Mouse (Mus musculus) telencephalon, adult 2 months (tissue): ENCODE results near the gene E2f4.

Experiments used
- DNase-seq: peaks from one replicate; pipeline ENCODE4 v3.0.0-alpha.2; 2011; ENCODE audit warnings: low read depth, low spot score

Gene E2f4

DNA sequence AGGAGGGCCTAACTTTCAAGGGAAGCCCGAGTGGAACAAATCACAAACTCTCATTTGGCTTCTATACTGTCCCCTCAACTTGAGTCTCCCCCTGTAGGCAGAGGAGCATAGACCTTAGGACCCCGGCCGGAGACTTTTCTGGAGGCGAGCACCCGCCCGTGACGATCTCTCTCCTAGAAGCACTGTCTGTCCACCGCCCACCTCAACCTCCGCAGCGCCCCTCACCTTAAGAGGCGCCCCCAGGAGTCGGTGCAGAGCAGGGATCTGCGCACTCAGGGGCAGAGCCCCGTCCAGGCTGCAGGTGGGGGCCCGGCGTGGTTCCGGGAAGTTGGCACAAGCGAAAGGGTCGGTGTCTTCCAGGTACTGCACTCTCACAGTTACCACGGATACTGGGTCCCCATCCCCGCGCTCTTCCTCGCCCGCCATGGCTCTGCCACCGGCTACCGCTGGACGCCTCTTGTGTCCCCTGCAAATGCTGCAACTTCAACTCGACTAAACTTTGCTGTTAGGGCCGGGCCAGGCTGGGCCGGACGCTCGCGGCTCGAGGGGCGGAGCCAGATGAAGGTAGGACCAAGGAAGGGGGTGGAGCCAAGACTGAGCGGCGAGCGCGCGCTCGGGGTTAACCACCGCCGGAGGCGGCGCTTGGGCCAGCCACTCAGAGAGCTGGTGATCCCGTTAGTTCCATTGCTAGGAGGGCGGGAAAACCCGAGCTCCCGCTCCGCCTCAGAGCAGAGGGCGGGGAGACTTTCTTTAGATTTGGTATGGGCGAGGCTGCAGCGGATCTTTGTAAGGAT is 50.2 kb downstream of the E2f4 start, which contains the start of gene Fhod1:
Gene Fhod1 (minus strand): TSS at position 526 of the 794 bp plus-strand sequence.
- peak; percentile 78 for DNase-seq

GRCm38 (mm10) chr8:105348450-105349095 is 51.1 kb downstream of the E2f4 start, which contains the start of gene Slc9a5:
Slc9a5 (plus strand) TSS chr8:105348843.
- DNase-seq, result no peak

GRCm38 (mm10) chr8:105349096-105349771 is 51.8 kb downstream of the E2f4 start:
- no peak for DNase-seq

DNA sequence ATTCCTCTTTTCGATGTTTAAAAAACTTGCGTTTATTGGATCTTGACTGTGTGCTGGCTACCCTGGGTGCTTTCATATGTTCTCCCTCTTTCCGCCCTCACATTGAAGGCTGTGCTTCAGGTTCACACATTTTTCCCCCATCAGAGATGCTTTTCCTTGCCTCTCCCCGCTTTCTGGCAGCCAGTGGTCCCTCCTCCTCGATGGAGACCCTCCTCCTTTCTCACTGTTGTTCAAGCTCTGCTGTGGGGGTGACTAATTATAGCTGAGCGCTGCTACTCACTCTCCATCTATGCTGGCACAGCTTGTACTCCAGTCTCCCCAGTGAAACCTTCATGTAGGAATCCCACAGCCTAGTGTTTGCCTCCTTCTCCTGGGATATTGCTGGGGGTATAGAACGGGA is 52.7 kb downstream of the E2f4 start:
- no peak for DNase-seq

DNA sequence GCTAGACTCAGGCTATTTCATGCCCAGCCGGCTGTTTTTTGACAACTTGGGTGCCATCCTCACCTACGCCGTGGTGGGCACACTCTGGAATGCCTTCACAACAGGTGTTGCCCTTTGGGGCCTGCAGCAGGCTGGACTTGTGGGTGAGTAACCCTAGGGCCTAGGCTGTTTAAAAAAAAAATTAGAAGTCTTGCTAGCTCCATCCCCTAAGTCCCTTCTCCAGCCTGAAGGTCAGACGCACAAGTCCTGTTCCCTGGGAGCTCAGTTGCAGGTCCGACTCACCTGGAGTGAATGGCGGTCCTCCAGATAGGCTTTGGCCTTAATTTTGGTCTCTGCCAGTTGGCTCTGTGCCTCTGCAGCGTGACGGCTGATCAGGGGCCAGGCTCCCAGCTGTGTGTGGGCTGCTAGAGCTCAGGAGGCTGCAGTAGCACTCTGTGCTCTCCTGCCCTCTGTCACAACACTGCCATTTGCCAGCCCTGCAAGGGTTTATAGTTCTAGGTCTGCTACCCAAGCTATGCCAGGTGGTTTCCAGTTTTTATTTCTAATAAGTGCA is 56.2 kb downstream of the E2f4 start:
- no peak for DNase-seq

GRCm38 (mm10) chr8:105354549-105354948 is 57.1 kb downstream of the E2f4 start:
- no peak for DNase-seq
